Mouse (Mus musculus) lung, embryonic 15.5 days (tissue): ENCODE measurements around the gene Gpr152. TPM values are rescaled to one million over a fixed set of nuclear protein-coding genes. Genes with fewer than 3 reads are reported as not detected.
A peak's percentile ranks its signal among the peaks of the same experiment; 100 is the strongest.

ENCODE experiments used
- ATAC-seq: fragments of 200-750 bp; cut with Nextera tagmentation; 2 replicates; pipeline ENCODE4 v1.8.0; 2017; ENCODE audit warnings: moderate number of reproducible peaks, borderline replicate concordance; ENCODE audit not compliant: low FRiP score, low TSS enrichment; ENCODE audit errors: extremely low read depth
- H3K27ac ChIP-seq: fragments of 300-500 bp; sonication (generic); 2 replicates; pipeline ENCODE4 v1.5.1; 2015; ENCODE audit warnings: moderate library complexity, mild to moderate bottlenecking, inconsistent platforms
- H3K27me3 ChIP-seq: fragments of 300-500 bp; sonication (generic); 2 replicates; pipeline ENCODE4 v1.6.1; 2015; ENCODE audit warnings: inconsistent platforms
- H3K36me3 ChIP-seq: fragments of 300-500 bp; sonication (generic); 2 replicates; pipeline ENCODE4 v1.6.1; 2015; ENCODE audit warnings: inconsistent platforms
- H3K4me1 ChIP-seq: fragments of 300-500 bp; sonication (generic); 2 replicates; pipeline ENCODE4 v1.6.1; 2015; ENCODE audit warnings: inconsistent platforms
- H3K4me2 ChIP-seq: fragments of 300-500 bp; sonication (generic); 2 replicates; pipeline ENCODE4 v1.6.1; 2015; ENCODE audit warnings: inconsistent platforms, mild to moderate bottlenecking, moderate library complexity
- H3K4me3 ChIP-seq: fragments of 300-500 bp; sonication (generic); 2 replicates; pipeline ENCODE4 v1.5.1; 2015; ENCODE audit warnings: mild to moderate bottlenecking, inconsistent platforms
- H3K9ac ChIP-seq: fragments of 300-500 bp; sonication (generic); 2 replicates; pipeline ENCODE4 v1.6.1; 2015; ENCODE audit warnings: inconsistent platforms
- H3K9me3 ChIP-seq: fragments of 300-500 bp; sonication (generic); 2 replicates; pipeline ENCODE4 v1.6.1; 2016; ENCODE audit warnings: inconsistent platforms
- WGBS: fragments of 180-500 bp; shearing (Covaris S2); methylation state at CpG from one replicate; pipeline ENCODE4 v1.1.7; 2015; 5-methylcytosine and 5-hydroxymethylcytosine counted together
- polyA plus RNA-seq: library from polyadenylated mRNA; unstranded; fragments of >200 nt; fragmentation: Nextera tagmentation; extraction: Ambion mirVana; gene quantifications from 2 replicates; pipeline ENCODE4 v1.2.1, GENCODE M21; 2015

Gpr152 gene
- polyA plus RNA-seq, 1 experiment from 2014 or later: not detected

- Histone ChIP-seq H3K27me3 (no peaks in the 10 kb centered on the region), H3K27ac (peak overlapping the region; percentile 86), H3K9me3 (no peaks in the 10 kb centered on the region), H3K4me3 (peak overlapping the region; percentile 46), H3K4me2 (peak overlapping the region; percentile 85), H3K36me3 (no peaks in the 10 kb centered on the region), H3K9ac (peak overlapping the region; percentile 71), H3K4me1 (peaks cover 24% of the 10 kb centered on the region)
- ATAC-seq: peak; percentile 58
- WGBS: 10% methylated on average over 27 of the region's 27 CpGs
These were observed 30.2 kb downstream of the Gpr152 start for GRCm38 (mm10) chr19:4169810-4170209.

GRCm38 (mm10) chr19:4170723-4171392, 31.3 kb downstream of the Gpr152 start:
- Histone ChIP-seq H3K9me3 (no peaks in the 10 kb centered on the region), H3K36me3 (no peaks in the 10 kb centered on the region), H3K9ac (no peak overlapping the region), H3K4me3 (no peak overlapping the region), H3K27ac (peak overlapping the region; percentile 41; the same call in 1 of the 2 replicates), H3K4me2 (no peak overlapping the region), H3K4me1 (peaks cover 34% of the 10 kb centered on the region), H3K27me3 (no peaks in the 10 kb centered on the region)
- no peak for ATAC-seq
- 88% methylated on average over 10 of the region's 10 CpGs for WGBS

GRCm38 (mm10) chr19:4171393-4172290, 32.1 kb downstream of the Gpr152 start:
- Histone ChIP-seq H3K27ac (peak overlapping the region; percentile 41), H3K9me3 (no peaks in the 10 kb centered on the region), H3K4me2 (no peak overlapping the region), H3K9ac (no peak overlapping the region), H3K4me1 (peaks cover 35% of the 10 kb centered on the region), H3K36me3 (no peaks in the 10 kb centered on the region), H3K27me3 (no peaks in the 10 kb centered on the region), H3K4me3 (no peak overlapping the region)
- no peak for ATAC-seq
- WGBS: 35% methylated on average over 13 of the region's 13 CpGs

- WGBS: 61% methylated on average over 11 of the region's 11 CpGs
- no peaks in the 10 kb centered on the region for H3K27me3 ChIP-seq
- no peak for ATAC-seq
- H3K4me1 ChIP-seq: peaks cover 35% of the 10 kb centered on the region
- H3K36me3 ChIP-seq: no peaks in the 10 kb centered on the region
- H3K9me3 ChIP-seq: no peaks in the 10 kb centered on the region
- H3K27ac ChIP-seq: no peak overlapping the region
- no peak overlapping the region for H3K4me2 ChIP-seq
- no peak overlapping the region for H3K4me3 ChIP-seq
- H3K9ac ChIP-seq: 0 out of 2 replicates have a peak overlapping the region, but pooled peaks have one; percentile 13
These were observed 33.3 kb downstream of the Gpr152 start for GRCm38 (mm10) chr19:4172925-4173324.

- 5% methylated on average over 11 of the region's 11 CpGs for WGBS
- Histone ChIP-seq H3K36me3 (no peaks in the 10 kb centered on the region), H3K9ac (no peak within 1 kb of the TSS), H3K27ac (no peak within 1 kb of the TSS), H3K27me3 (no peaks in the 10 kb centered on the region), H3K4me3 (peak within 1 kb of the TSS; percentile 15; the same call in 1 of the 2 replicates), H3K4me2 (peak within 1 kb of the TSS; percentile 43), H3K4me1 (peaks cover 26% of the 10 kb centered on the region), H3K9me3 (no peaks in the 10 kb centered on the region)
- peak; percentile 51; the same call in 1 of the 2 replicates for ATAC-seq
These were observed 35.9 kb downstream of the Gpr152 start, which contains the start of gene Carns1 for GRCm38 (mm10) chr19:4175368-4175947. TSS of gene Carns1 (minus strand) at chr19:4175479.

- Histone ChIP-seq H3K27me3 (no peaks in the 10 kb centered on the region), H3K36me3 (no peaks in the 10 kb centered on the region), H3K4me2 (no peak overlapping the region), H3K9me3 (no peaks in the 10 kb centered on the region), H3K4me3 (no peak overlapping the region), H3K4me1 (peaks cover 17% of the 10 kb centered on the region), H3K9ac (no peak overlapping the region), H3K27ac (no peak overlapping the region)
- 83% methylated on average over 7 of the region's 7 CpGs for WGBS
- no peak for ATAC-seq
These were observed 40.8 kb downstream of the Gpr152 start for GRCm38 (mm10) chr19:4180411-4180810.

GRCm38 (mm10) chr19:4181892-4182291, 42.3 kb downstream of the Gpr152 start:
- H3K27me3 ChIP-seq: no peaks in the 10 kb centered on the region
- no peak overlapping the region for H3K4me3 ChIP-seq
- H3K36me3 ChIP-seq: no peaks in the 10 kb centered on the region
- H3K4me2 ChIP-seq: no peak overlapping the region
- H3K27ac ChIP-seq: no peak overlapping the region
- no peak overlapping the region for H3K9ac ChIP-seq
- no peak for ATAC-seq
- H3K9me3 ChIP-seq: no peaks in the 10 kb centered on the region
- 33% methylated on average over 3 of the region's 3 CpGs for WGBS
- peaks cover 12% of the 10 kb centered on the region for H3K4me1 ChIP-seq

GRCm38 (mm10) chr19:4183689-4184088, 44.1 kb downstream of the Gpr152 start:
- 67% methylated on average over 2 of the region's 2 CpGs for WGBS
- peaks cover 12% of the 10 kb centered on the region for H3K4me1 ChIP-seq
- no peak for ATAC-seq
- no peak overlapping the region for H3K27ac ChIP-seq
- no peak overlapping the region for H3K4me3 ChIP-seq
- no peaks in the 10 kb centered on the region for H3K9me3 ChIP-seq
- H3K27me3 ChIP-seq: no peaks in the 10 kb centered on the region
- H3K4me2 ChIP-seq: no peak overlapping the region
- no peak overlapping the region for H3K9ac ChIP-seq
- H3K36me3 ChIP-seq: no peaks in the 10 kb centered on the region

- WGBS: 42% methylated on average over 15 of the region's 15 CpGs
- H3K9ac ChIP-seq: no peak overlapping the region
These were observed 45.7 kb downstream of the Gpr152 start for GRCm38 (mm10) chr19:4184976-4185975.

GRCm38 (mm10) chr19:4187303-4187702, 47.7 kb downstream of the Gpr152 start:
- Histone ChIP-seq H3K4me3 (no peak overlapping the region), H3K27ac (no peak overlapping the region), H3K36me3 (no peaks in the 10 kb centered on the region), H3K9ac (no peak overlapping the region), H3K9me3 (no peaks in the 10 kb centered on the region), H3K4me1 (peaks cover 10% of the 10 kb centered on the region), H3K27me3 (no peaks in the 10 kb centered on the region), H3K4me2 (no peak overlapping the region)
- ATAC-seq: no peak
- WGBS: 63% methylated on average over 3 of the region's 3 CpGs

More at GRCm38 (mm10) chr19:4184976-4185975, 45.7 kb downstream of the Gpr152 start:
- ATAC-seq: no peak
- no peaks in the 10 kb centered on the region for H3K9me3 ChIP-seq
- H3K27me3 ChIP-seq: no peaks in the 10 kb centered on the region
- no peaks in the 10 kb centered on the region for H3K36me3 ChIP-seq
- no peak overlapping the region for H3K4me2 ChIP-seq
- H3K4me1 ChIP-seq: peaks cover 12% of the 10 kb centered on the region
- H3K27ac ChIP-seq: peak overlapping the region; percentile 46
- no peak overlapping the region for H3K4me3 ChIP-seq
